Mouse (Mus musculus): Measurements from ENCODE around the gene Lfng.

- TF ChIP-seq CTCF (IDR thresholded peaks at IDR 0.05; ENCODE audit: control insufficient read depth, insufficient read depth, insufficient replicate concordance, low read depth, low read length): no peak
- no peak for TF ChIP-seq POLR2A (IDR thresholded peaks at IDR 0.05; ENCODE audit: control insufficient read depth, low read depth, low read length)
Observed at GRCm38 (mm10) chr5:140641254-140641928, 34.3 kb downstream of the Lfng start.
